Mouse (Mus musculus) gastrocnemius, postnatal 10 days (tissue): ENCODE results near the gene Wdtc1. TPM values are rescaled to one million over a fixed set of nuclear protein-coding genes. Genes with fewer than 3 reads are reported as not detected.

Source experiments
- DNase-seq: peaks from one replicate; pipeline ENCODE4 v3.0.0; 2021; ENCODE audit warnings: mixed read lengths
- long read RNA-seq, 2 experiments: library from polyadenylated mRNA; stranded (forward); transcript quantifications; one replicate each; pipeline ENCODE4 v2.0.0; 2021
- total RNA-seq, 2 experiments: library from RNA; stranded (reverse); gene quantifications; 2 replicates each; pipeline ENCODE4 v1.2.3; 2021

Gene Wdtc1
- 10 to 100 TPM; 48.9 to 49.0 TPM for total RNA-seq
- long read RNA-seq, experiment 1, full-length matches to known transcripts, result 42 of 68 reads
- long read RNA-seq, experiment 1, partial matches to known transcripts, result 14 of 68 reads
- long read RNA-seq, experiment 1, other reads (novel, unspliced or antisense), result 12 of 68 reads
- long read RNA-seq, experiment 2, full-length matches to known transcripts, result 28 of 58 reads
- long read RNA-seq, experiment 2, partial matches to known transcripts, result 18 of 58 reads
- long read RNA-seq, experiment 2, other reads (novel, unspliced or antisense), result 12 of 58 reads

DNA sequence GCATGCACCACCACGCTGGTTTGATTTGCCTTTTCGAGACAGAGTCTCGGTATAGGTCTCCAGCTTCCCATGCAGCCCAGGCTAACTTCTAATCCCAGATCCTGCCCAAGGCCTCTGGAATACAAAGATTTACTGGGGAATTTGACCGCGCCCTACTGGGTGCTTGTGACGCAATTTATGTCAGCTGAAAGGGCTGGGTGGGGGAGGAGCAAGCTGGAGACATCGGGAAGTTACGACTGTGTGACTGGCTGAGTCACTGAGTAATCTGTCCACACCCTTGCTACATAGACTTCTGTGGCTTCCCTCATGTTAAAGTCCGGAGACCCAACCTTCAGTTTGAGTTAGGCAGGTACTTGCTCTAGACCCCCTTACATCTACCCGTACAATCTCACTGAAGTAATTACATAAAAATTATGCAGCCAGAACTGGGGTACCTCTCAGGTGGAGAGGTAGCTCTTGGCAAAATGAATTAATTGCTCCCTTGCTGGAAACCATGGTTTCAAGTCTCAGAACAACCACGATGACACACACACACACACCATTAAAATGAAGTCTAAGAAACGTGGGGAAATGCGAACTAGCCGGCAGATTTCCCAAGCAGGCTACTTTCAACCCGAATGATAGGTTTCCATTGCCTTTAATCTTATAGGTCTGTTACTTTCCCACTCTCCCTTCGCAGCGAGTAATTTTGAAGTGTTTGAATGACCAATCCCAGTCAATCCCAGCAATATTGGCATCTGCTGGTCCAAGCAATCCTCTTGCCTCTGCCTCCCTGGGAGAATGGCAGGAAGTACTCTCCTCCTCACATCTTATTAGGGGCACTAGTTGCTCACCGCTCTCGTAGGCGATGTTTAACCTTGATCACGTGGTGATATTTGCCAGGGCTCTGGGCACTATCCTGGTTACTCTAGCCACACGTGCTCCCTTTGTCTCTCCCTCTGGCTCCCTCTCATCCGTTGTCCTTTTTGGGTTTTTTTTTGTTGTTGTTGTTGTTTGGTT, at the start of gene Wdtc1:
Gene Wdtc1, minus strand, starts transcription at position 115 of the 999 bp plus-strand sequence.
- no peak for DNase-seq

DNA sequence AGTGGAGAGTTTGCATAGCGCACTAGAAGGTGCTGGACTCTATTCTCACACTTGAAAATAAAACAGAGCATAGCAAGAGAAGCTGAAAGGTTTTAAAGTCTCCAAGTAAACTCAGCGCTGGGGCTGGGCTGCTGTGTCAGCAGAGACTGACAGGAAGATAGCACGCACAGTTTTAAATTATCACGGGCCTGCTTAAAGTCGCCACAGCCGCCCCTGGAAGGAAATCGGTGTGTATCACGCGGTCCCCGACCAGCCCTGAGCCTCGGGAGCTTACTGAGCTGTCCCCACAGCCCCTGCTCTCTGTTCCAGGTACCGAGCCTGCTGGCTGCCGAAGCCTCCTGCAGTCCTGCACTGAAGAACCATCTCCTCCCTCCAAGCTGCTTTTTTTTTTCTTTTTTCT, 48.7 kb upstream of the Wdtc1 start:
- DNase-seq, result no peak

DNA sequence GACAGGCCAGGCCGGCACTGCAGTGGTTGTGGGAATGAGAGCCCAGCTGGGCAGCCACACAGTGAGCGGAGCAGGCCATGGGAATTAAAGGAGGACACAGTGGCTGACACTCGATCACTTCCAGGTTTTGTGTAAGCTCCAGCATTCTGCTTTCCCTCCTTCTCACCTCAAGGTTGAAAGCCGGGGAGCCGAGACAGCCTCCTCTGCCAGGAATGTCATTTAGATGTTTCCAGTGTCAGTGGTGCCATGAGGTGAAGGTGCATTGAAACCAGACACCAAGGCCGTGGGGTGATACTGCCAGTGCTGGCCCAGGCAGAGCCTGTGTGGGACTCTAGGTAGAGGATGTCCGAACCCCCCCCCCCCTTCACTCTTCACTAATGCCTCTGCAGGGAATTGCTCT, 46.8 kb upstream of the Wdtc1 start:
- no peak for DNase-seq

DNA sequence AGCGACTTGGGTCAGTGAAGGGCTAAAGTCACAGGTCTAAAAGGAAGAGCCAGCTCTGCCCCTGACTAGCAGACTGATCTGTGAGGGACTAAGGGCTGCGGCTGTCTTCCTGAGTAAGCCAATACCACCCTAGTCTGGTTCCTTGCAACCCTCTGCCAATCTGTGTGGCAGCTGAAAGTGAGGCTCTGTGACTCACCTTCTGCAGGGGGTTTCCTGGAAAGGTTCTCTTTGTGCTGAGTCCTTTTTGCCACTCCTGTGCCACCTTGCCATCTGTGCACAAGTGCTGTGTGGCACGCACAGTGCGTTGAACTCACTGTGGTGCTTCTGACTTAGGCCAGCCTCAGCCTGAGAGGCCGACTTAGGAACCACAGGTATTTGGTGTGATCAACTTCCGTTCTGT, 46.2 kb upstream of the Wdtc1 start:
- DNase-seq, result no peak

DNA sequence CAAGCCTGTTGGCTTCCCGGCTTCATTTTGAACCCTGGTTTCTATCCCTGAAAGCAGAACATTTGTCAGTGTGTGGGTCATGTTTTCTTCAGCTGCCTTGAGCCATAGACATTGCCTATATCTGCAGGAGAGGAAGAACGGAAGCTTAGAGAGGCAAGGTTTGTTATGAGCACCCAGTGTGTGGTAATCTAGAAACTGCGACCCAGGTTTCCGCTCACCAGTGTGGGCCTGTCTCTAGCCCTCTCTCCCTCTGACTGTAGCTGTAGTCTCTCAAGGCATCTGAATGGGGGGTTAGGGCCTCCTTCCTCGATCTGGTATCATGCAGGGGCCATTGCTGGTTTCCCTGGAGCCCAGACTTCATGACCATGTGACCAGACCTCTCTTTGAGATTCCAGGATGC, 45.3 kb upstream of the Wdtc1 start:
- DNase-seq, result no peak

DNA sequence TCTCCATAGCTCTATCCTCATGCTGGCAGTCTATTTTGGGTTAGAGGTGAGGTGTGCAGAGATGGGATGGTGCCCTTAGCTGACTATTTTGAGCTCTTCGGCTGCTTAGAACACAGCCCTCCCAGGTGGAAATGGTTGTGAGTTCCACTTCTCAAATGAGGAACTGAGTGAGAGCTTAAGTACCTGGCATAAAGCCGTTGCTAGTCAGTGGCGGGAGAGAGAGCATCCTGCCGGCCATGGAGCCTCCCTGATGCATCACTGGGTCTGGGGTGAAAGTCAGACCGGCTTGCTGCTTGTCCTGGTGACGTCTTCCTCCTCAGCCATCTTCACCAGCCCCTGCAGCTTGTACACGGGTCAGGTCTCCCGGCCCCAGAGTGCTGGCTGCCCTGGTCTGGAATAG, 44.7 kb upstream of the Wdtc1 start:
- no peak for DNase-seq

DNA sequence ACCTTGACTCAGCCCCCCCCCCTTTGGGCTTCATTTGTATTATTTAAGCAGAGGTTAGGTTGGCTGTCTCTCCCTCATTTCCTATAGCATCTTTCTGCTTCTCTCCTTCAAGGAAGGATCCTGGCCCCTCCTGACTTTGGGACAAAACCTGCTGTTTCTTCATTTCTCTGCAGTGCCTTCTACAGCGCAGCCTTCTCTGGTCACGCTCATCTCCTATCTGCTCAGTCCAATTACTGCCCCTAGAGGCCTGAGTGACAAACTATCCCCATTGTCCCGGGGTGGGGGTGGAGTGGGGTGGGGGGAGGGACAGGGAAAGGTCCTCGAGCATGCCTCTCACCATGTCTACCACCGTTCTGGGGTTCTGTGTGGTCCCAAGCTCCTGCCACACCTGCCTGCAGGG, 44.0 kb upstream of the Wdtc1 start:
- no peak for DNase-seq

DNA sequence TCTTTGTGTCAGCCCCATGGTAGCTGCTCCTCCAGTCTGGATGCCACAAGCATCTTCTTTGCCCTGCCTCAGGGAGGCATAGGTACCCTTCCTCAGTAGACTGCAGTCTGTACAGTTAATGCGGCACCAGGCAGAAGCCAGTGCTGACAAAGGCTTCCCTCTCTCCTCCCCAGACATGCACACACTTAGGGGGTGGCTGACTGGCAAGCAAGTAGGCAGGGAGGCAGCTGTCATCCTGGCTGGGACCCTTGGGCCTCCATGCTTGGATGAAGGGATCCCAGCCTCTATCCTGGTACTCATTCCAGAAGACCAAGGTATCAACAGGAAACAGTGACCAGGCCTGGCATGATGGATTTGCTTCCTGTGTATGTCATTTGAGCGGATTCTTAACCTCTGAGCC, 42.8 kb upstream of the Wdtc1 start:
- DNase-seq, result no peak

DNA sequence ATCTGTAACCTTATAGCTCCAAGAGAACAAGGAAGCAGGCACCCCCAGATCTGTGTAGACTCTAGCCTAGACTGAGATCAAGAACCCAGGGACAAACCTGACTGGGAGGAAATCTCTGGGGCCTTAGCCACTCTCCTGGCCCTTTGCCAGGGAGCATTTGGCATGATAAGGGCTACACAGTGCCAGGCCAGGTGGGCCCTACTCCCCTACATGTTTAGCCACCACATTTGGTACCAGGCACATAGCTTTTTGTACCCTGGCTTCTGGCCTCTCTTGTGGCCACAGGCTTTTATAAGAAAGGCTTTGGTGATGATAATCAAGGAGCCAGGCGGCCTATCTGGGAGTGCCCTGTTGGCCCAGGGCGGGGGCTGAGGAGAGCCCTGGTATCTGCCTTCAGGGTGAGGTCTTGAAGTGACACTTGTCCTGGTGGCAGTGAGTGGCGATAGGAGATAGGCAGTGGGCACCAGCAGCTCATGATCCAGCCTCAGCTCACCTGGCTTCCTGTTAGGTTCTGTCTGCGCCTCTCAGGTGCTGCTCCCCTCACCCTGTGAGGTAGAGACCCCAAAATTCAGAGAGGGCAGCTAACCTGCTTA, 41.8 kb upstream of the Wdtc1 start:
- DNase-seq, result no peak

DNA sequence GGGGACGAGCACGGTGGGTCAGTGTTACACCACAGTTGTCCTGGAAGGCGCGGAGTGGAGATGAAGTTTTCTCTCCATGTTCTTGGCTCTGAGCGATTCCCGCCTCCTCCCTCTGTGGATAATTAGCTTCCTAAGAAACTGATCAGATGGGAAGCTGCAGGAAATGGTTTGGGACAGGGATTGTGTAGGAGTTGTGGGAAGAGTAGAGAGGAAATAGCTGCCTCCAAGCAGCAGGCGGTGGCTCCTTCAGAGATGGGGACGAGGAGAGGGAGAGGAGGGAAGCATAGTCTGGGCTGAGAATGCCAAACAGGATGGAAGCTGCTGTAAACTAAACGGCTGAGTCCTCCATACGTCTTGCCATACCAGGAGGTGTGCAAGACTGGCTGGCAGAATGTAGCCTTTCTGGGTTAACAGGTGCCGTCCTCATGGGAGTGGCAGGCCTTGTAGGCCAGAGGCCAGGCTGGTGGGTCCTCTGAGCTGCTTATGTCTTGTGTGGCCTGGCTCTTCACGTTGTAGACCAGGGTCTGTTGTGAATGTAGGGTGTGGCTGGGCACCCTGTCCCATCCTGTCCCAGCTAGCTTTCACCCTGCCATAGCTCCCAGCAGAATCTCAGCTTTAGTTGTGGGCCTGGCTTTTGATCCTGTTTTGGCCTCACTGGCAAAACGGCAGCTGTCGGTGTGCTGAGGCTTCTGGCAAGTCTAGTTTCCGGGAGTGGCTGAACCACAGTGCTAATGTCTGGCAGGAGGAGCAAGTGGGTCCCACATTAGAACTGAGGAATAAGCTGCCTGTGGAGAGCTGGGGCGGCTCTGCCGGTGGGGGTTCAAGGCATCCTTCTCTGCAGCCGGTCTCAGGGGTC, 38.1 kb upstream of the Wdtc1 start:
- no peak for DNase-seq

DNA sequence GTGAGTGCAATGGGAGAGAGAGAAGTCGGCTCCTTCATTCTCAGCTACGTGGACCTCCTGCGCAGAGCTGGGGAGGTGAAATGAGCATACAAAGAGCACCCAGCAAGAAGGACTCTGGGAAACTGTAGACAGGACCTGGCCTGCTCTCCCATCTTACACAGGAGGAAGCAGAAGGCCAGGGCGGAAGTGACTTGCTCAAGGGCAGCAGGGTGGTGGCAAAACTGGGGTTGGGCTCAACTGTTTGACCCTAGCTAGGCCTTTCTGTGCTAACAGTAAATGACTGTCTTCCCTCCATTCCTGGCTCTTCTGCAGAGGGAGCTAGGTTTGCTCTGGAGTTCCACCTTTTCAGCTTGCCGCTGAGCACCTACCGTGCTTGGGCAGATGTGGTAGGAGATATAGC, 37.3 kb upstream of the Wdtc1 start:
- DNase-seq, result no peak

DNA sequence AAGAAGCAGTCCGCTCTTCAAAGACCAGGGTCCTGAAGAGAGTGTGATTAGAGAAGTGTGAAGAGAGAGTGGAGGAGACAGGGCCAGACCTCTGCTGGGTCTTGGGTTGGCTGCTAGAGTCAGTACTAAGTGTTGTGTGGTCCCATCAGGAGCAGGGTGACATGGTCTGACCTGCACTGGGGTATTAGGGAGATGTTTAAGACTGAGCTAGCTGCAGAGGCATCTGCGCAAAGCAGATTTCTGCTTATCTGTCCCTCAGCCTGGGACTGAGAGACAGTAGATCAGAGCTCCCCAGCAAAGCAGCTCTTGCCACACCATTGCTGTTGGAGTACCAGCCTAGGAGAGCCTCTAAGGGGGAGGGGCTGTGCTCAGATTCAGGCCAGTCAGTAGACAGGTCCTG, 36.8 kb upstream of the Wdtc1 start:
- DNase-seq, result no peak

DNA sequence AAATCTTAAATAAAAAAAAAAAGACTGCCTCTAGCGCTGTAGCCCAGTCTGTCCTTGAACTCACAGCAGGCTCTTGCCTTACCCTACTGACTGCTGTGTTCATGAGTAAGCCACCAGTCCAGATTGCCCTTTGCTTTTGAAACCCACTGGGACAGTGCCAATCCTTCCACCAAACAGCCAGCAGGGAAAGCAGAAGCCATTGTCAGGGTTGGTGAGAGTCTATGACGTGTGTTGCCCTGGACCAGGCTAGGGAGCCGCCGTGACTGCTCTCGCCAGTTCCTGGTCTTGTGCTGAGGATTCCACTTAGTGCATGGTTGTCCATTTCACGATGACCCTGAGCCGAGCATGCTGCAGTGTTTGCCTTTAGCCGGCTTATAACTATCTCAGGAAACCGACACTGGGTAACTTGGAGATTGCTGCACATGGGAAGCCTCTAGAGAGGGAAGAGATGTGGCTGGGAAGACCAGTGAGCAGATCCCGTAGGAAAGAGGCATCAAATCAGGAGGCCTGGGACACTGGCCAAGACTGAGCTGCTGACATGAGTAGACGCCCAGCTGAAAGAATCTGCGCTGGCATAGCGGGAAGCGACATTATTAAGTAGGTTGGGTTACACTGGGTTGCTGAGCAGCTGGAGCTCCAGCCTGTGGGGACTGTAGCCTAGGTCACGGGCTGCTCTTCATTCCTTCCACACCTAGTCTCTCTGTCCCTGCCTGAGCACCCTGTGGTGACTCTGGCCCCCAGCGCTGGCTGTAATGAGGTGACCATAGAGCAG, 35.7 kb upstream of the Wdtc1 start:
- DNase-seq, result peak; percentile 80

DNA sequence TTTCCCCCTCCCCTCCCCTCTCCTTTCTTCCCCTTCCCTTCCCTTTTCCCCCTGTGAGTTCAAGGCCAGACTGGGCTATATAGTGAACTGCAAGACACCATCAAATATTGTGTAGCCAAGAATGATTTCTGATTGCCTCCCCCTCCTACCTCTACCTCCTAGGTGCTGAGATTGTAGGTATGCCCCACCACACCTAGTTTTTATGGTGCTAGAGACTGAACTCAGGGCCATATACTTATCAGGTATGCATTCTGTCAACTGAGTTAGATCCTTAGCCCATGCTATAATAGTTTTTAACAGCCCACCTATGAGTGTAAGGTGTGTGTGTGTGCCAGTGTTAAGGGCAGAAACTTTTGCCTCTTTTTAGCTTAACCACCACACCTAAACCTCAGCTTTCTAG, 33.8 kb upstream of the Wdtc1 start:
- DNase-seq, result no peak

DNA sequence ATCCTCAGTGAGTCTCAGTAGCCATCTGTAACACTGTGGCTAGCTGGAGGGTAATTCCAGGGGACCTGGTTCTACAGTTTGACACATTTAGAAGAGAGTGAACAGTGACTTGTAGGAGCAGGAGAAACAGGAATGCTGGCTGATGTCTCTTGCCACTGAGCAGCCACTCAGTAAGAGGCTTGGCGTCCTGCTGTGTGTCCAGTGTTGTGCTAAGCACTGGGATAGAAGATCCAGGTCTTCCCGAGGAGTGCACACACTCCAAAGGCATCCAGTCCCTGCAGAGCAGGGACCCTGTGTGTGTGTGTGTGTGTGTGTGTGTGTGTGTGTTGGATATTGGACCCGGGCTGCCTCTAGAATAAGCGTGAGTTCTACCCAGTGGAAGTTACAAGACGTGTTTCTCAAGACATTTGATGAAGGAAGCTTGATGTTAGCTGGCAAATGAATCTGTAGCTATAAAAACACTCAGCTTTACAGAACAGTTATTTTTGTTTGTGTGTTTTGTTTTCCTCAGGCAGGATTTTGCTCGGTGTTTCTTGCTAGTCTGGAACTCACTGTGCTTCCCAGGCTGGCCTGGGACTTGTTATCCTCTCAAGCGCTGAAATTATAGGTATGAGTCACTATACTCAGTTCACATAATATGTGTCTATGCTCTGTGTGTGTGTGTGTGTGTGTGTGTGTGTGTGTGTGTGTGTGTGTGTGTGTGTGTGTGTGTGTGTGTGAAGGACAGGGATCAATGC, 32.9 kb upstream of the Wdtc1 start:
- no peak for DNase-seq

DNA sequence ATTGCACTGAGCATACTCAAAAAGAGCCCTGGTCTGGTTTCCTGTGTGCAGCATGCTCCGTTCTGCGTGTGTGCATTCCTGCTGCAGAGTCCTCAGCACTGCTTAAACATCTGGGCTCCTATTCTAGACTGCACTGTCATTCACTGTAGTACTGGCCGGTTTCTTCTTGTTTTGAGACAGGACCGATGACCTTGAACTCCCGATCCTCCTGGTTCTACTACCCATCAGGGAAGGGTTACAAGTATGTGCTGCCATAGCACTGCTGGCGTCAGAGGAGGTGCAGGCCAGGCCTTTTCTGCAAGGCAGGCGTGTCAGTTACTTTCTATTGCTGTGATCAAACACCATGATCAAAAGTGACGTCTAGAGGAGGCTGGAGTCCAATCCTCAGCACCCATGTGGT, 27.9 kb upstream of the Wdtc1 start:
- DNase-seq, result no peak

DNA sequence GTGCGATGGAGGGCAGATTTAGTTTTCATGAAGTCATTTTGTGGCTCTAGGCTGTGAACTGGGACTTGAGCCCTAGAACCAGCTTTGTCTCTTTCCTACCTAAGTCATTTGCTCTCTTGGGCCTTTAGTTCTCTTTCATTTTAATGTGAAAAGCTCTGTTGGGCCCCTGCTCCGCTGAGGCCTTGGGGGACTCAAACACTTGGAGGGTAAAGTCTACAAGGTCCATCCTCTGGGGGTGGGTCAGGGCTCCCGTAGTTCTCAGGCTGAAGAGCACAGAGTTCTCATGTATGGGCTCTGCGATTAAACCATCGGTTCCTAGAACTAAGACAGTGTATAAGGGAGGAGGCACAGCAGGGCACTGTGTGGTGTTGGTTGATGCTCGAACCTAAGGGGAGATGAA, 27.3 kb upstream of the Wdtc1 start:
- no peak for DNase-seq

DNA sequence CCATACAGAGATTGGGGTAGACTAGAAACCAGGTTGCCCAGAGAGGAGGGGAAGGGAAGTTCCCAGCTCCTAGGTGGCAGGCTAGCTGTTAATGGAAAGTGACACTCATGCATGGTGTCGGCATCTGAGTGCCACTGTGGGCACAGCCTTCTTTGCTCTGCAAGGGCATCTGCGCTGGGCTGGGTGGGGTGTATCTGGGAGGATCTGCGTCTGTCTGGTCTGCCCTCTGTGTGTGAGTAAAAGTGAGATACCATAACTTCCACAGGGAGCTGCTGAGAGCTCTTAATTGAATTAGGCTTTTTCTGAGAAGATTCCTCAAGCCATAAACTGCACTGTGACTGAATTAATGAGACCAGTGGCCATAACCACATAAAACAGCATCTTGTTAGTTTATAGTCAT, 26.6 kb upstream of the Wdtc1 start:
- DNase-seq, result no peak

DNA sequence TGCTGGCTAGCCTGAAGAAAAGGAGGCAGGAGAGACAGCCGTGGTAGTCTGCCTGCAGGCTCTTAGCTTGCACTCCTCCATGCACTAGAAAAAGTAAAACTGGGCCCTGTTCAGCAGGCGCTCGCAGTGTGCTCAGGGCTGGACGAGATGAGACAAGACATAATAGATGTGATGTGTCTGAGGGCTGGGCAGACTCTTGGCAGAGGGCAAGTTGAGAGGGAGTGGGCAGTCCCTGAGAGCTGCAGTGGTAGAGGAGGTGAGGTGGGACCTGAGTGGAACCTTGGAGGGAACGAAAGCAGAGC, 25.7 kb upstream of the Wdtc1 start:
- DNase-seq, result no peak

DNA sequence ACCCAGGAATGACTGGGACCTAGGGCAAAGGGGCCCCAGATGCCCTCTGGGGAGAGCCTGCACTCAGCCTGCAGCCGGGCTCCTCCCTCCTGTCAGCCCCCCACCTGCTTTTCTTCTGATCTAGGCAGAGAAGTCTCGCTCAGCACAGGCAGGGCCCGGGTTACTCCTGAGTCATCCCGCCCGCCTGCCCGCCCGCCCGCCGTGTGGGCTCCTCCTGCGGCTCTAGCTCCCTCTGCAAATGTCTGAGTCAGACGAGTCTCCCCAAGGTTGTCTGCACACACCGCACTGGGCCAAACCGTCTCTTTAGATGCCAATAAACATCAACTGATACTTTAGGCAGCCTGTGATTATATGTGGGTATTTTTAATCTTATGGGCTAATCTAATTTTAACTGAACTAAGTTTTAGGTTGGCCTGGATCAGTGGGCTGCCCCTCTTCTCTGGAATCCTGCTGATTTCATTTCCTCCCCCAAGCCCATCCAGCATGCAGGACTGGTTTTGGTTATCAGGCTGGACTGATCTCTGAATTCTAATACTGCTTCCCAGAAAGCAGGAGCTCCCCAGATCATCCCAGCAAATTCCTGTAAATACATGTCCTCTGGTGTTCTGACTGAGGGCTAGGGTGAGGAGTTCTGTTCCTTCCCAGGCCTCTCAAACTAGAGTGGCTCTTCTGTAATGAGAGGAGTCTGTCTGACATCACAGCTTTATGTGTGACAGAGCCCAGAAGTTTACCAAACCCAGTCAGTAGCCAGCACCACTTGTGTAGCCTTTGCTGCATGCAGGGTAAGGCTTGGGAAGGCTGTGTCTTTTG, 25.2 kb upstream of the Wdtc1 start:
- peak; percentile 50 for DNase-seq
